Mouse (Mus musculus) neural tube, embryonic 13.5 days (tissue): Measurements from ENCODE around the gene Apeh. TPM values are rescaled to one million over a fixed set of nuclear protein-coding genes. Genes with fewer than 3 reads are reported as not detected.

Experiments
- ATAC-seq: fragments of 200-750 bp; cut with Nextera tagmentation; 2 replicates; pipeline ENCODE4 v1.8.0; 2017; ENCODE audit warnings: low read depth, mild to moderate bottlenecking, moderate TSS enrichment, moderate library complexity
- H3K27ac ChIP-seq: fragments of 300-500 bp; sonication (generic); replicated peaks from 2 replicates; pipeline ENCODE4 v1.5.1; 2015; ENCODE audit warnings: moderate library complexity, mild to moderate bottlenecking, inconsistent platforms
- H3K27me3 ChIP-seq: fragments of 300-500 bp; sonication (generic); 2 replicates; pipeline ENCODE4 v1.6.1; 2015; ENCODE audit warnings: mild to moderate bottlenecking, inconsistent platforms
- H3K36me3 ChIP-seq: fragments of 300-500 bp; sonication (generic); 2 replicates; pipeline ENCODE4 v1.6.1; 2015; ENCODE audit warnings: mild to moderate bottlenecking, inconsistent platforms
- H3K4me1 ChIP-seq: fragments of 300-500 bp; sonication (generic); replicated peaks from 2 replicates; pipeline ENCODE4 v1.6.1; 2015; ENCODE audit warnings: inconsistent platforms
- H3K4me2 ChIP-seq: fragments of 300-500 bp; sonication (generic); 2 replicates; pipeline ENCODE4 v1.6.1; 2015; ENCODE audit warnings: inconsistent platforms, mild to moderate bottlenecking, moderate library complexity
- H3K4me3 ChIP-seq: fragments of 300-500 bp; sonication (generic); 2 replicates; pipeline ENCODE4 v1.5.1; 2015; ENCODE audit warnings: mild to moderate bottlenecking, inconsistent platforms
- H3K9ac ChIP-seq: fragments of 300-500 bp; sonication (generic); 2 replicates; pipeline ENCODE4 v1.6.1; 2015; ENCODE audit warnings: moderate library complexity, mild to moderate bottlenecking, inconsistent platforms
- H3K9me3 ChIP-seq: fragments of 300-500 bp; sonication (generic); 2 replicates; pipeline ENCODE4 v1.6.1; 2016; ENCODE audit warnings: inconsistent platforms
- WGBS: fragments of 180-500 bp; shearing (Covaris S2); methylation state at CpG from one replicate; pipeline ENCODE4 v1.1.7; 2015; 5-methylcytosine and 5-hydroxymethylcytosine counted together
- polyA plus RNA-seq: library from polyadenylated mRNA; unstranded; fragments of >200 nt; fragmentation: Nextera tagmentation; extraction: Ambion mirVana; gene quantifications from 2 replicates; pipeline ENCODE4 v1.2.1, GENCODE M21; 2015

The Apeh gene
- polyA plus RNA-seq, 1 experiment from 2014 or later = 64.1 TPM

DNA sequence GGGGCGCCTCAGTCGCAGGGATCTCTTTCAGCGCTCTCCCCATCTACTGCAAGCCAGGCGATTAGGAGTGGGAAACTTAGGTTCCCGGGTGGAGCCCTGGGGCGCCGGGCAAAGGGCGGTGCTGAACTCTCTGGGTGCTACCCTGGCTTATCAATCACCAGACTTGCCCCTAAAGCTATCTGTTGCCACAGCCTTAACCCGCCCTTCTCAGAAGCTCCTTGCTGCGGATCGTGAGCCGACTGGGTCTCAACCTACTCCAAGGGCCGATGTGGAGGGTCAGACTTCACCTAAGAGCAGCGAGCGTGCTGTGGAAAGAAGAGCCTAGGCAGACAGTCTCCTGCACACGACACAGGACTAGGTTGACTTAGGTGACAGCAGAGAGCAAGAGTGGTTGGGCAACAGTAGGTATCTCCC, 599 bp upstream of the Apeh start:
- Histone ChIP-seq H3K27ac (peak overlapping the region; percentile 80), H3K4me1 (peaks cover 34% of the 10 kb centered on the region)
- peak; percentile 55 for ATAC-seq

GRCm38 (mm10) chr9:108093586-108093985, 820 bp downstream of the Apeh start:
- no peaks in the 10 kb centered on the region for H3K27me3 ChIP-seq
- H3K9me3 ChIP-seq = no peaks in the 10 kb centered on the region
- peaks cover 34% of the 10 kb centered on the region for H3K4me1 ChIP-seq
- H3K9ac ChIP-seq = peak overlapping the region; percentile 87
- WGBS = 74% methylated on average over 10 of the region's 10 CpGs
- peak overlapping the region; percentile 91 for H3K4me2 ChIP-seq
- H3K27ac ChIP-seq = peak overlapping the region; percentile 80; the same call in 1 of the 2 replicates
- H3K4me3 ChIP-seq = peak overlapping the region; percentile 77
- ATAC-seq = no peak
- H3K36me3 ChIP-seq = peaks cover 52% of the 10 kb centered on the region

More for the DNA sequence above, 599 bp upstream of the Apeh start:
- under 1% methylated on average over 16 of the region's 16 CpGs for WGBS
- Histone ChIP-seq H3K9me3 (no peaks in the 10 kb centered on the region), H3K4me2 (peak overlapping the region; percentile 91), H3K9ac (peak overlapping the region; percentile 87), H3K27me3 (no peaks in the 10 kb centered on the region), H3K36me3 (peaks cover 52% of the 10 kb centered on the region), H3K4me3 (peak overlapping the region; percentile 77)

DNA sequence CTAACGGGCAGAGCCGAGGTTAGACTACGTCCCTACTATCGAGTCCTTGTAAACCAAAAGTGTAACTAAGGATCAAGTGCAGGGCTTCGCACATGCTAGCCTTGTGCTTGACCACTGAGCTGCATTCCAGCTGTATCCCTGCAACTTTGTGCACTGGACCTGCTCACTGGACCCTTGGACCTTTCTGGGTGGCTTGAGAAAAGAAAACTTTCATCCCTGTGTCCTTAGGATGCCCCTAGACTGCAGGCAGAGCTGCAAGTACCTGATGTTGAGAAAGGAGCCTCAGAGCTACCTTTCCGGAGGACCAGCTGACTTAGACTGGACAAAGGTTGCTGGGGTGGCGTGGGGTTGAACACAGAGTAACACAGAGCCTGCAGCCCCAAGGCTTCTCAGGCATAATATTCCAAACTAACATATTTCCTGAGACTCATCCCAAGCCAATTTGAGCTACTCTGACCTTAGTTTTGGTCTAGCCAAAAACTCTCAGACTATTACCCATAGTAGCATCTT, 3.7 kb downstream of the Apeh start:
- WGBS = 95% methylated on average over 7 of the region's 7 CpGs
- Histone ChIP-seq H3K9ac (no peak overlapping the region), H3K36me3 (peaks cover 72% of the 10 kb centered on the region), H3K4me2 (no peak overlapping the region), H3K27me3 (no peaks in the 10 kb centered on the region), H3K4me1 (peaks cover 25% of the 10 kb centered on the region), H3K4me3 (no peak overlapping the region), H3K27ac (no peak overlapping the region), H3K9me3 (no peaks in the 10 kb centered on the region)
- ATAC-seq = no peak

- Histone ChIP-seq H3K4me3 (no peak overlapping the region), H3K27me3 (peaks cover 45% of the 10 kb centered on the region), H3K9me3 (no peaks in the 10 kb centered on the region), H3K4me2 (no peak overlapping the region), H3K27ac (no peak overlapping the region), H3K9ac (no peak overlapping the region), H3K36me3 (peaks cover 67% of the 10 kb centered on the region), H3K4me1 (peaks cover 9% of the 10 kb centered on the region; the same call in 1 of the 2 replicates)
- no peak for ATAC-seq
- 97% methylated on average over 4 of the region's 4 CpGs for WGBS
Observed at GRCm38 (mm10) chr9:108085261-108085660, 9.1 kb downstream of the Apeh start.

DNA sequence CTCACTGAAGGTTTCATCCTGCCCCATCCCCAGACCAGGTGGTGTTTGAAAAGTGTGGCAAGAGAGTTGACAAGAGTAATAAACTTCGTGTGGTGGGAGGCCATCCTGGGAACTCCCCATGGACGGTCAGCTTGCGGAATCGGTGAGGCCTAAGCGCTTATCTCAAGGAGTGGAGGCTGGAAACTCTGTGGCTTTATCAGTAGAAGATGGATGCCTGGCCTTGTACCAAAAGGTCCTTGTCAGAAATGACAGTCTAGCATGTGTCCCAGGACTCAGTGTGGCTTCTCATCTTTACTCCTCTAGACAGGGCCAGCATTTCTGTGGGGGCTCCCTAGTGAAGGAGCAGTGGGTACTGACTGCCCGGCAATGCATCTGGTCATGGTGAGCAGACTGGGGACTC, 10.8 kb downstream of the Apeh start:
- no peak overlapping the region for H3K27ac ChIP-seq
- ATAC-seq = no peak
- WGBS = 86% methylated on average over 6 of the region's 6 CpGs
- no peak overlapping the region for H3K4me2 ChIP-seq
- H3K36me3 ChIP-seq = peaks cover 50% of the 10 kb centered on the region
- no peaks in the 10 kb centered on the region for H3K9me3 ChIP-seq
- H3K4me1 ChIP-seq = peaks cover 17% of the 10 kb centered on the region
- H3K4me3 ChIP-seq = no peak overlapping the region
- no peak overlapping the region for H3K9ac ChIP-seq
- H3K27me3 ChIP-seq = peaks cover 46% of the 10 kb centered on the region

DNA sequence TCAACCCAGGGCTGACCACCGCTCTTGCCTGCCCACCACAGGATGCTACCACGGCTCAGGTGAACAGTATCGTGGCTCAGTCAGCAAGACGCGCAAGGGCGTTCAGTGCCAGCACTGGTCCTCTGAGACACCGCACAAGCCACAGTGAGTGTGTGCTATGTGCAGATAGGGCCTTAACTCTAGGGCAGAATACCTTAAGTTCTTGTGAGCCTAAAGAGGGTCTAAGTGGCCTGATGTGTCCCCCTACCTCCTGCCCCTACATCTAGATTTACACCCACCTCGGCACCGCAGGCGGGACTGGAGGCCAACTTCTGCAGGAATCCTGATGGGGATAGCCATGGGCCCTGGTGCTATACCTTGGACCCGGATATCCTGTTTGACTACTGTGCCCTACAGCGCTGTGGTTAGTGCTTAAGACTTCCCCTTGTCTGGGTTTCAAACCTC, 11.4 kb downstream of the Apeh start, which contains the start of gene Rnf123:
Gene Rnf123, minus strand, starts transcription at position 359 of the 444 bp plus-strand sequence.
- H3K4me1 ChIP-seq = peaks cover 22% of the 10 kb centered on the region
- no peak within 1 kb of the TSS for H3K27ac ChIP-seq
- WGBS = 35% methylated on average over 12 of the region's 12 CpGs
- no peak for ATAC-seq
- peaks cover 46% of the 10 kb centered on the region for H3K27me3 ChIP-seq
- no peak within 1 kb of the TSS for H3K4me3 ChIP-seq
- H3K9me3 ChIP-seq = no peaks in the 10 kb centered on the region
- H3K36me3 ChIP-seq = peaks cover 44% of the 10 kb centered on the region
- peak within 1 kb of the TSS; percentile 38; the same call in 1 of the 2 replicates for H3K9ac ChIP-seq
- H3K4me2 ChIP-seq = peak within 1 kb of the TSS; percentile 26

GRCm38 (mm10) chr9:108082549-108082948, 11.9 kb downstream of the Apeh start:
- Histone ChIP-seq H3K4me2 (peak overlapping the region; percentile 26), H3K9me3 (no peaks in the 10 kb centered on the region), H3K36me3 (peaks cover 40% of the 10 kb centered on the region), H3K27ac (no peak overlapping the region), H3K4me1 (peaks cover 26% of the 10 kb centered on the region), H3K27me3 (peaks cover 46% of the 10 kb centered on the region), H3K4me3 (no peak overlapping the region), H3K9ac (peak overlapping the region; percentile 38; the same call in 1 of the 2 replicates)
- WGBS = 7% methylated on average over 19 of the region's 19 CpGs
- ATAC-seq = no peak

GRCm38 (mm10) chr9:108080168-108080567, 14.2 kb downstream of the Apeh start, which contains the start of gene Mst1:
Mst1 (plus strand) TSS chr9:108080436.
- H3K4me3 ChIP-seq = peak within 1 kb of the TSS; percentile 86
- H3K4me2 ChIP-seq = peak within 1 kb of the TSS; percentile 83
- no peaks in the 10 kb centered on the region for H3K9me3 ChIP-seq
- H3K9ac ChIP-seq = peak within 1 kb of the TSS; percentile 97
- H3K27me3 ChIP-seq = peaks cover 46% of the 10 kb centered on the region
- 80% methylated on average over 5 of the region's 5 CpGs for WGBS
- H3K36me3 ChIP-seq = peaks cover 25% of the 10 kb centered on the region
- H3K27ac ChIP-seq = no peak within 1 kb of the TSS
- H3K4me1 ChIP-seq = peaks cover 26% of the 10 kb centered on the region
- no peak for ATAC-seq

- no peak for ATAC-seq
- H3K27me3 ChIP-seq = no peaks in the 10 kb centered on the region
- H3K36me3 ChIP-seq = peaks cover 48% of the 10 kb centered on the region
- H3K4me2 ChIP-seq = no peak overlapping the region
- 65% methylated on average over 7 of the region's 7 CpGs for WGBS
- no peak overlapping the region for H3K9ac ChIP-seq
- no peak overlapping the region for H3K4me3 ChIP-seq
- H3K9me3 ChIP-seq = no peaks in the 10 kb centered on the region
- peaks cover 7% of the 10 kb centered on the region for H3K4me1 ChIP-seq
- no peak overlapping the region for H3K27ac ChIP-seq
Observed at GRCm38 (mm10) chr9:108073141-108073930, 21.1 kb downstream of the Apeh start.

- Histone ChIP-seq H3K9ac (no peak overlapping the region), H3K4me3 (no peak overlapping the region), H3K36me3 (peaks cover 49% of the 10 kb centered on the region), H3K27ac (no peak overlapping the region), H3K4me1 (0 out of 2 replicates have a peak, but pooled peaks cover 3% of the 10 kb centered on the region), H3K9me3 (no peaks in the 10 kb centered on the region), H3K27me3 (no peaks in the 10 kb centered on the region), H3K4me2 (no peak overlapping the region)
- WGBS = 77% methylated on average over 9 of the region's 9 CpGs
- ATAC-seq = no peak
Observed at GRCm38 (mm10) chr9:108072481-108072924, 21.9 kb downstream of the Apeh start.

DNA sequence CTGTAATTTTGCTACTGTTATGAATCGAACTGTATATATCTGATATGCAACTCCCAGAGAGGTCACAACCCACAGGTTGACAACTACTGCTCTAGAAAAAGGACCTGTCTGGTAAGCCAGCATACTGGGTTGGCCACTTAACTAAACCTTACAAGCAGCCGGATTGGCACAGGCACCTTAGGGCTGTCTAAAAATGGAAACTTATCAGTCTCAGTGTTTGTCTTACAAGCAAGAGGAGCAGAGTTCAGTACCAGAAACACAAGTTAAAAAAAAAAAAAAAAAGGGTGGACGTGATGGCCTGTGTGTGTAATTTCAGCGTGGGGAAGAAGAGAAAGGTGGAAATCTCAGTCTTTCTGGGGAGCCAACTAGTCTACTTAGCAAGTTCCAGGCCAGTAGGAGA, 22.6 kb downstream of the Apeh start:
- WGBS = 85% methylated on average over 4 of the region's 4 CpGs
- Histone ChIP-seq H3K9ac (no peak overlapping the region), H3K4me3 (no peak overlapping the region), H3K4me1 (0 out of 2 replicates have a peak, but pooled peaks cover 3% of the 10 kb centered on the region), H3K36me3 (peaks cover 44% of the 10 kb centered on the region), H3K27ac (no peak overlapping the region), H3K4me2 (no peak overlapping the region), H3K27me3 (no peaks in the 10 kb centered on the region), H3K9me3 (no peaks in the 10 kb centered on the region)
- no peak for ATAC-seq

- no peak overlapping the region for H3K9ac ChIP-seq
- no peak overlapping the region for H3K4me2 ChIP-seq
- H3K27ac ChIP-seq = no peak overlapping the region
- no peak for ATAC-seq
- H3K27me3 ChIP-seq = no peaks in the 10 kb centered on the region
- no peaks in the 10 kb centered on the region for H3K9me3 ChIP-seq
- peaks cover 45% of the 10 kb centered on the region for H3K36me3 ChIP-seq
- no peak overlapping the region for H3K4me3 ChIP-seq
- WGBS = 91% methylated on average over 7 of the region's 7 CpGs
- H3K4me1 ChIP-seq = 0 out of 2 replicates have a peak, but pooled peaks cover 3% of the 10 kb centered on the region
Observed at GRCm38 (mm10) chr9:108069529-108069928, 24.9 kb downstream of the Apeh start.
